Mouse (Mus musculus): ENCODE results near the gene Zdhhc15. TPM values are rescaled to one million over a fixed set of nuclear protein-coding genes. Genes with fewer than 3 reads are reported as not detected.

The Zdhhc15 gene
- total RNA-seq (2012; rRNA removed) = not detected in 2 replicates
- total RNA-seq (2014; rRNA removed) = not detected in 2 replicates
- polyA plus RNA-seq (2012; ENCODE audit: insufficient read length, low read depth) = not detected in 2 replicates

DNA sequence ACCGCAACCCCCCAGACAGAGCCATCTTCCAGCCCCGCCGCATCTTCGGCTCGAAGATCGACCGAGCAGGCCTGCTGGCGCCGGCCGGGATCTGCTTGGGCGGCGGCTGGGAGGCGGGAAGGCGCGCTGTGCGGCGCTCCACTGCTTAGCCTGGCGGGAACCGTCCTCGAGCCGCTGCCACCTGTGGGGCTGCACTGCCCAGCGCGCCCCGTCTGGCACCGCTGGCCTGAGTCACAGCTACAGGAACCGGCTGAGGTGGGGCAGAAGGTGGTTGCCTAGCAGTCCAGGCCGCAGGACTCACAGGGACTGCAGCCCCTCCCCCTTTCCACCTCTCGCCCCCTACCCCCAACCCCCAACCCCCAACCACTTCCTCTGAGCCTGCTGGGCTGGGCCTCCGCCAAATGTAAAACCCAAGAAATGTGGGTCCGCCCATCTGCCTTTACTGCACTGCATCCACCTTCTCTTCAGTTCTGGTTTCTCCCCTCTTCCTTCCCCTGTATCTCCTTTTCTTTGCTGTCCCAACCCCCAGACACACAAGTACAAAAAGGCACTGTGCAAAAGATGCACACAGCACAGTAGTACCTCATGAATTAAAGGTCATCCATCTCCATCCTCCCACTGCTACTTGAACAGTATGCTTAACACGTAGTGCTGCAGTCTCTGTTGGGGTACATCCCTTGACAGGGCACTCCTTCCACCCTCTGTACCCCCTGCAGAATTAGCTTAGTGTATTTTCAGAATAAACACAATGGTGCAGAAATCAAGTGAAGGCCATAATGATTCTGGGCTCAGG is at the start of gene Zdhhc15:
TSS of gene Zdhhc15 (minus strand) at position 308 of the 793 bp plus-strand sequence.
- no peaks in the 10 kb centered on the region for H3K4me1 ChIP-seq (ENCODE audit: control insufficient read depth in 1 of 2, insufficient read depth in 2 of 2)
- H3K4me2 ChIP-seq (ENCODE audit: insufficient read depth, low read depth, poor library complexity, severe bottlenecking) = no peak within 1 kb of the TSS
- dilution Hi-C loops (cut with MboI; ENCODE audit: extremely low pct_ligation_motif_present, extremely low pct_unique_long_range_greater_than_20kb, low sequenced_read_pairs) = no loop called here
- no peaks in the 10 kb centered on the region for H3K79me2 ChIP-seq (replicated peaks; ENCODE audit: control insufficient read depth, extremely low read depth, insufficient read depth, poor library complexity, severe bottlenecking)
- no peaks in the 10 kb centered on the region for H3K36me3 ChIP-seq (replicated peaks in 1 of 2; ENCODE audit: control insufficient read depth in 1 of 2, insufficient read depth in 1 of 2, low read length in 1 of 2)
- no peak within 1 kb of the TSS for H3K9ac ChIP-seq (ENCODE audit: insufficient read depth, low read depth)
- no peak within 1 kb of the TSS for H3K27ac ChIP-seq (ENCODE audit: insufficient read depth, low read depth)
- H3K27me3 ChIP-seq (replicated peaks) = no peaks in the 10 kb centered on the region
- H3K9me3 ChIP-seq (replicated peaks; ENCODE audit: low read length) = no peaks in the 10 kb centered on the region
- no peak for DNase-seq (ENCODE audit: extremely low read depth)
- no peak for TF ChIP-seq MXI1 (IDR thresholded peaks at IDR 0.05; ENCODE audit: low read depth, low read length)
- TF ChIP-seq JUN (IDR thresholded peaks at IDR 0.05; ENCODE audit: insufficient read depth, low read depth, low read length) = no peak
- no peak for TF ChIP-seq USF1 (IDR thresholded peaks at IDR 0.05; ENCODE audit: low read depth, low read length)
- no peak for TF ChIP-seq CHD1 (IDR thresholded peaks at IDR 0.05; ENCODE audit: low read depth, low read length)
- TF ChIP-seq USF2 (conservative IDR thresholded peaks at IDR 0.05; ENCODE audit: low read depth, low read length) = no peak
- TF ChIP-seq NELFE (IDR thresholded peaks at IDR 0.05; ENCODE audit: low read depth, low read length) = no peak
- no peak for TF ChIP-seq JUND (conservative IDR thresholded peaks at IDR 0.05; ENCODE audit: low read depth, low read length)
- no peak for TF ChIP-seq ETS1 (conservative IDR thresholded peaks at IDR 0.05; ENCODE audit: low read depth, low read length)
- TF ChIP-seq ZKSCAN1 (IDR thresholded peaks at IDR 0.05; ENCODE audit: borderline replicate concordance, low read depth, low read length) = no peak
- no peak for TF ChIP-seq ZMIZ1 (IDR thresholded peaks at IDR 0.05; ENCODE audit: low read depth, low read length)
- no peak within 1 kb of the TSS for H3K4me3 ChIP-seq (replicated peaks in 1 of 3; ENCODE audit: low read depth in 2 of 3, low read length in 2 of 3, poor library complexity in 1 of 3)
- in situ Hi-C loops (cut with MboI; ENCODE audit: low pct_ligation_motif_present, low pct_unique_long_range_greater_than_20kb, low sequenced_read_pairs) = no loop called here

DNA sequence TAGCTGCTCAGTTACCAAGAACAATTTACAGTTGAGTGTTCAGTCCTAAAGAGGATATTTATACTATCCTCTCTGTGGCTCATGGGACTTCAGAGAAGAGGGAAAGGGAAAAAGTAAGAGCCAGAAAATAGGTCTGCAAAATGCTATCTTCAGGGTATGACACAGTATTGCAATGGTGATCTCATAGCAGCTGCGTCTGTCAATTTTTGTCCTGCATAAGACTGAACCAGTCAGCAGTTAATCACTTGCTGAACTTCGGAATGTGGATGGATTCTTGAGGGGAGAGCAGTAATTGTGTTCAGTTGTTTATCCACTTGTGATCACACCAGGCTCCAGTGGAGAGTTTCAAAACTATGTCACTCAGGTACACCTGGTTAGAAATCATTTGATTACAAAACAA is 37.1 kb upstream of the Zdhhc15 start:
- Histone ChIP-seq H3K4me3 (replicated peaks in 1 of 3; ENCODE audit: low read depth in 2 of 3, low read length in 2 of 3, poor library complexity in 1 of 3) (no peak overlapping the region), H3K9me3 (replicated peaks; ENCODE audit: low read length) (no peaks in the 10 kb centered on the region), H3K27me3 (replicated peaks) (no peaks in the 10 kb centered on the region), H3K4me1 (ENCODE audit: control insufficient read depth in 1 of 2, insufficient read depth in 2 of 2) (no peaks in the 10 kb centered on the region; a peak in 1 of 4 replicates), H3K4me2 (ENCODE audit: insufficient read depth, low read depth, poor library complexity, severe bottlenecking) (no peak overlapping the region), H3K79me2 (replicated peaks; ENCODE audit: control insufficient read depth, extremely low read depth, insufficient read depth, poor library complexity, severe bottlenecking) (no peaks in the 10 kb centered on the region), H3K36me3 (replicated peaks in 1 of 2; ENCODE audit: control insufficient read depth in 1 of 2, insufficient read depth in 1 of 2, low read length in 1 of 2) (no peaks in the 10 kb centered on the region), H3K27ac (ENCODE audit: insufficient read depth, low read depth) (no peak overlapping the region), H3K9ac (ENCODE audit: insufficient read depth, low read depth) (no peak overlapping the region)
- dilution Hi-C loops (cut with MboI; ENCODE audit: extremely low pct_ligation_motif_present, extremely low pct_unique_long_range_greater_than_20kb, low sequenced_read_pairs) (no loop called here), in situ Hi-C loops (cut with MboI; ENCODE audit: low pct_ligation_motif_present, low pct_unique_long_range_greater_than_20kb, low sequenced_read_pairs) (no loop called here)
- DNase-seq (ENCODE audit: extremely low read depth) = no peak
- TF ChIP-seq MYC (IDR thresholded peaks at IDR 0.05; ENCODE audit: low read depth, low read length) = no peak
- TF ChIP-seq PAX5 (IDR thresholded peaks at IDR 0.05; ENCODE audit: low read length) = no peak
- TF ChIP-seq ZMIZ1 (IDR thresholded peaks at IDR 0.05; ENCODE audit: low read depth, low read length) = no peak
- no peak for TF ChIP-seq EP300 (IDR thresholded peaks at IDR 0.05; ENCODE audit: low read length)
- TF ChIP-seq TCF12 (IDR thresholded peaks at IDR 0.05; ENCODE audit: low read depth, low read length) = no peak
- TF ChIP-seq HCFC1 (IDR thresholded peaks at IDR 0.05; ENCODE audit: low read depth, low read length) = no peak
- no peak for TF ChIP-seq GABPA (IDR thresholded peaks at IDR 0.05; ENCODE audit: insufficient replicate concordance, low read depth, low read length)
- TF ChIP-seq IRF4 (IDR thresholded peaks at IDR 0.05; ENCODE audit: low read depth, low read length) = no peak
- TF ChIP-seq MAFK (IDR thresholded peaks at IDR 0.05; ENCODE audit: insufficient replicate concordance, low read length) = no peak
- TF ChIP-seq MAX (IDR thresholded peaks at IDR 0.05; ENCODE audit: low read length) = no peak
- no peak for TF ChIP-seq USF2 (conservative IDR thresholded peaks at IDR 0.05; ENCODE audit: low read depth, low read length)
- TF ChIP-seq UBTF (IDR thresholded peaks at IDR 0.05; ENCODE audit: low read depth, low read length) = no peak
- no peak for TF ChIP-seq TBP (conservative IDR thresholded peaks at IDR 0.05; ENCODE audit: low read depth, low read length)
